Mouse (Mus musculus) gastrocnemius, postnatal 14 days (tissue): ENCODE measurements at regions not wholly inside any gene's neighbourhood (a gene's known extent, or its start where the extent isn't known, plus 50 kb on each side); places are given as distances from the start of the nearest gene placed in this dataset.

ENCODE experiments used
- DNase-seq: peaks from one replicate; pipeline ENCODE4 v3.0.0; 2021; ENCODE audit warnings: mixed read lengths
- intact Hi-C: fragments of 180-260 bp; cut with DNase I; formaldehyde crosslinking; loops from one replicate; pipeline ENCODE4 v1.15.1; 2025; ENCODE audit warnings: low total_unique reads

- peak; percentile 59 for DNase-seq
- intact Hi-C loops, result no loop called here
These were observed 1093.5 kb downstream of the Mrps31 start for GRCm38 (mm10) chr8:23504704-23505103.

DNA sequence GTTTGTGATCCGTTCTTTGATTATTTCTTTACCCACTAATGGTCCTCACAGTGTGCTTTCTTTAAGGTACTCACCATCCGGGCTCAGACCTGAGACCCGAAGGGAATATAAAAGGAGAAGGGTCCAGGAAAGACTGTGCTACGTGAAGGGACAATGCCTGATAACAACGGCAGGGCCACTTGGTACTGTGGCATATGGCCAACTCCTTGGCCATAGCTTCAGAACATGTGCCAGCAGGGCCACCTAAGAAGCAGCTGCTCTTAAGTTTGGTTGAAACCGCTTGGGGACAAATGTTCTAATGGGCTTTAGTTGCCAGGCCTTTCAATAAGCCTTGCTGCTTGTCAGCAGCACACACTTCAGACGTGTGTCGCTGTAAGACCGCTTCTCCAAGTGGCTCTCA, 1094.1 kb downstream of the Mrps31 start:
- DNase-seq, result no peak
- intact Hi-C loops, result no loop called here

GRCm38 (mm10) chr8:23505966-23506365, 1094.8 kb downstream of the Mrps31 start:
- no peak for DNase-seq
- intact Hi-C loops, result no loop called here

- no peak for DNase-seq
- intact Hi-C loops, result no loop called here
These were observed 1096.5 kb downstream of the Mrps31 start for GRCm38 (mm10) chr8:23507661-23508060.

GRCm38 (mm10) chr8:23510076-23510475, 1098.9 kb downstream of the Mrps31 start:
- intact Hi-C loops, result no loop called here
- no peak for DNase-seq

- DNase-seq, result no peak
These were observed 1099.4 kb downstream of the Mrps31 start for GRCm38 (mm10) chr8:23510561-23510960.

GRCm38 (mm10) chr8:23511264-23511663, 1100.1 kb downstream of the Mrps31 start:
- DNase-seq, result no peak
- intact Hi-C loops, result no loop called here

More at GRCm38 (mm10) chr8:23510561-23510960, 1099.4 kb downstream of the Mrps31 start:
- intact Hi-C loops, result no loop called here

- DNase-seq, result no peak
- intact Hi-C loops, result no loop called here
These were observed 1100.6 kb downstream of the Mrps31 start for GRCm38 (mm10) chr8:23511792-23512191.

DNA sequence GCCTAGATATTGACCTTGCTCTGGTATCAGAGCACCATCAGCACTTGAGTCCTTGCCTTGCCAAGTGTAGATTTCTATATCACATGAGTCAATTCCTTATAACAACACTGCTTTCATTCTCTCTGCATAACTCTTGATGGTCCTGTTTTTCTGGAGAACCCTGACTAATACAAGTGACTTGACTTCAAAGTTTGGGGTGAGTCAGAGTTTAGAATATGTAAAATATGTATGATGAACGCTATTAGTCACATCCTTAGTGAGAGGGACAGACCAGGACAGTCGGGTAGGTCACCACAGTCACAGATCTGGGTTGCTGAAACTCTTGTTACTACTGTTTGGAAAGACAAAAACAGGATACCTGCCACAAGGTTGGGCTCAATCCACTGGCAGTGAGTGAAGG, 1105.3 kb downstream of the Mrps31 start:
- intact Hi-C loops, result no loop called here
- DNase-seq, result no peak

GRCm38 (mm10) chr8:23531551-23532142, 1120.5 kb downstream of the Mrps31 start:
- intact Hi-C loops, result no loop called here
- DNase-seq, result no peak

- intact Hi-C loops, result no loop called here
- no peak for DNase-seq
These were observed 1126.7 kb downstream of the Mrps31 start for GRCm38 (mm10) chr8:23537681-23538359.

- intact Hi-C loops, result no loop called here
- DNase-seq, result no peak
These were observed 1142.7 kb downstream of the Mrps31 start for GRCm38 (mm10) chr8:23553565-23554473.

- no peak for DNase-seq
- intact Hi-C loops, result no loop called here
These were observed 1149.7 kb downstream of the Mrps31 start for GRCm38 (mm10) chr8:23560836-23561235.

- DNase-seq, result no peak
- intact Hi-C loops, result no loop called here
These were observed 1150.7 kb downstream of the Mrps31 start for GRCm38 (mm10) chr8:23561683-23562385.

DNA sequence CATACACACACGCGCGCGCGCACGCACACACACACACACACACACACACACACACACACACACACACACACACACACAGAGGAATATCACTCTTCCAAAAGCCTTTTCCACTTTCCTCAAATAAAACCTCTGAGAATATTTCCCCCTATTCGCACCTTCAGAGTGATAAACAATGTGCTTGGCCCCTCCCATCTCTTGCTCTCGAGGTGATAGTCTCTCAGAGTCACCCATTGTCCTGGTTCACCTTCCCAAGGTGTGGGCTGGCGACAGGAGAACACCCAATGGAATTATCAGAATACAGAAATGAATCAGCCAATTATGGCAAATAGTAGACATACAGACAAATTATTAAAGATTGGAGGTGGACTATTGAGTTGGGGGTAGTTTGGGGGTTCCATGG, 1151.3 kb downstream of the Mrps31 start:
- intact Hi-C loops, result no loop called here
- no peak for DNase-seq

DNA sequence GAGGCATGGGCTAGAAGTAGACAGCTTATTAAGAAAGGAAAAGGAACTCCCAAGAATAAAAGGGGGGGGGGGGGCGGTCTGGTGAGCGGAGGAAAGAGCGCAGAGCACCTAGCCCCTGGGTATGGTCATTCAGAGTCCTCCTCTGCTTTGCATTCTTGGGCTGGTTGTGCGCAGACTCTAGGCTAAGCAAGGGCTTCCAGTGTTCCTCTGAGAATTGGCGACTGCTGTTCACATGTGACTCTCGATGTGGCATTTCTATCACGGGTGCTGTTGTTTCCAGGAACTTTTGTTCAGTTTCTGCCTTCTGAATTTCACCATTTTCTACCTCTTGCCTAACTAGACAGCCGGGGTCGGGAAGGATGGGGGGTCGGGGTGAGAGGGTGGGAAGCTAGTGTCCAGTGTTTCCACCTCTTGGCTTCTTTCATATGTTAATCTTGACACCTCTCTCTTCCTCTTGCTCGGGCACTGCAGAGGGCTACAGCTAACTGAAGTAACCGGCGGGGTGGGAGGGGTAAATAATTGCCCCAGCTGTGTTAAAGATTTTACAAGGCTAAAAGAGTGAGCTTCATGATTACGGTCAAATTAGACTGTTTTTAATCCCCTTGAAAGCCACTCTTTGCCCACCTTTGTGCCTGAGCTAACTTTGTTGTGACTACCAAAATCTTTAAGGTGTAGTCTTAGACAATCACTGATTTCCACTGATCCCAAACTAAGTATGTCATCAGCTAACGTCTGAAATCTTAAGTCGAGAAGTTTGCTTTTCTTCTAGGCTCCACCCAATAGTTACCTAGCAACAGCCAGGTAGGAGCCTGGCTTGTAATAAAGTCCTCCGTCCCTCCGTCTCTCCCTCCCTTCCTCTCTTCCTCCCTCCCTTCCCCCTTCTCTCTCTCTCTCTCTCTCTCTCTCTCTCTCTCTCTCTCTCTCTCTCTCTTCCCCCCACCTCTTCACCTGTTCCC, 1152.2 kb downstream of the Mrps31 start:
- intact Hi-C loops, result no loop called here

DNA sequence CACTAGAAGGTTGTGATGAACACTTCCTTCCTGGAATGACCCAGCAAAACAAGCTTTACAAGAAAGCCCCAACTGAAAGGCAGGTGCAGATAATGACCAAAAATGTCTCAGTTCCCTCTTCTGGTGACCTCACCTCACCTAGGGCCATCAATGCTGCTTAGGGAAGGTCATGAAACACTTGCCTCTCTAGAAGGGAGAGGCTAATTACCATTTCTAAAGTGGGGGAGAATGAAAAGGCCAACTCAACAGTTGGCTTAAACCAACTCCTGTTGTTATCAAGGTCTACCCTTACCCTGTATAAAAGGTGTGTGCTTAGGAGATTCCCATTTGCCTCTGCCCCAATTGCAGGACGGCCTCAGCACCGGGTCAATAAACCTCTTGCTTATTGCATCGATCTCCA, 1156.7 kb downstream of the Mrps31 start:
- intact Hi-C loops, result no loop called here
- DNase-seq, result no peak

More for the DNA sequence above, 1152.2 kb downstream of the Mrps31 start:
- DNase-seq, result no peak

DNA sequence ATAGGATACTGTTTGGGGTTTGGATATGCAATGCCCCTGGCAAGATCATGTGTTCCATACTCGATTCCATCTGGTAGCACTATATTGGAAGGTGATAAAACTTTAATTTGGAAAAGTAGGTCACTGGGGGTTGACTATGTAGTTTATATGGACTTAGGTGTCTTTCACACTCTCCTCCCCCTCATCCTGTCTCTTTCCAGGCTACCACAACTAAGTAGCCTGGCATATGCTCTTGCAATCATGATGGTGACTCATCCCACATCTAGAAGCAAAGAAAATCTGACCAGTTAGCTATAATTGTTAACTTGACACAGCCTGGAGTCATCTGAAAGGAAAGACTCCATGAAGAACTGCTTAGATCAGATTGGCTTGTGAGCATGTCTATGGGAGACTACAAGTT, 1154.3 kb downstream of the Adam3 start:
- intact Hi-C loops, result no loop called here

GRCm38 (mm10) chr8:23580106-23580505, 1145.5 kb downstream of the Adam3 start:
- intact Hi-C loops, result no loop called here
- no peak for DNase-seq

More for the DNA sequence above, 1154.3 kb downstream of the Adam3 start:
- no peak for DNase-seq
